Mouse (Mus musculus) neutrophil, adult 5-6 weeks (primary cell): ENCODE measurements around the gene Crym. TPM values are rescaled to one million over a fixed set of nuclear protein-coding genes. Genes with fewer than 3 reads are reported as not detected.

ENCODE experiments used
- ATAC-seq: fragments of 151-379, 151-347 bp; 2 replicates; pipeline ENCODE4 v1.8.0; 2017; ENCODE audit warnings: mild to moderate bottlenecking, moderate TSS enrichment; ENCODE audit not compliant: insufficient number of reproducible peaks, poor library complexity, low FRiP score, severe bottlenecking; ENCODE audit errors: extremely low read depth
- total RNA-seq: library from RNA; stranded (forward); fragments of 200-1000 nt; gene quantifications from 2 replicates; pipeline ENCODE4 v1.2.3, GENCODE M21; 2017

Crym gene
- total RNA-seq, 1 experiment from 2014 or later, result not detected

GRCm38 (mm10) chr7:120172188-120172700 lies 29.7 kb downstream of the Crym start:
- no peak for ATAC-seq

GRCm38 (mm10) chr7:120163581-120164251 lies 38.2 kb downstream of the Crym start:
- ATAC-seq, result no peak

GRCm38 (mm10) chr7:120158121-120158613 lies 43.7 kb downstream of the Crym start:
- ATAC-seq, result no peak

- no peak for ATAC-seq
Measured at GRCm38 (mm10) chr7:120157575-120158061, 44.3 kb downstream of the Crym start.

- ATAC-seq, result no peak
Measured at GRCm38 (mm10) chr7:120156841-120157409, 45.0 kb downstream of the Crym start.

GRCm38 (mm10) chr7:120150898-120151297 lies 51.0 kb downstream of the Crym start:
- no peak for ATAC-seq

GRCm38 (mm10) chr7:120150257-120150656 lies 51.7 kb downstream of the Crym start:
- no peak for ATAC-seq

- ATAC-seq, result no peak
Measured at GRCm38 (mm10) chr7:120145191-120145590, 56.7 kb downstream of the Crym start, which contains the start of gene Zp2. Gene Zp2 (minus strand): TSS chr7:120145291.

GRCm38 (mm10) chr7:120142743-120143142 lies 59.2 kb downstream of the Crym start:
- ATAC-seq, result no peak

Other genes with a start within 250 kb of the Crym start
- not detected in 2 replicates for gene Dnah3, start 106.8 kb downstream of the Crym start, total RNA-seq
- gene Tmem159, start 99.8 kb downstream of the Crym start, total RNA-seq, result 1.9 and 2.0 TPM in 2 replicates
- not detected in 2 replicates for gene Zp2, start 56.8 kb downstream of the Crym start, total RNA-seq
- gene Anks4b, start 28.3 kb downstream of the Crym start, total RNA-seq, result 0.25 TPM in 1 of 2 replicates, not detected in the other
- gene Abca14, start 1.9 kb upstream of the Crym start, total RNA-seq, result not detected in 2 replicates
- gene Abca15, start 126.6 kb upstream of the Crym start, total RNA-seq, result not detected in 2 replicates
- not detected in 2 replicates for gene Abca16, start 207.5 kb upstream of the Crym start, total RNA-seq